Mouse (Mus musculus): ENCODE measurements at regions not wholly inside any gene's neighbourhood (a gene's known extent, or its start where the extent isn't known, plus 50 kb on each side); places are given as distances from the start of the nearest gene placed in this dataset.
A peak's percentile ranks its signal among the peaks of the same experiment; 100 is the strongest.
"Not testable (repeated sequence)": the region's sequence is repeated elsewhere in the genome, so short reads cannot be mapped to it uniquely, and the experiment has no call there.

DNA sequence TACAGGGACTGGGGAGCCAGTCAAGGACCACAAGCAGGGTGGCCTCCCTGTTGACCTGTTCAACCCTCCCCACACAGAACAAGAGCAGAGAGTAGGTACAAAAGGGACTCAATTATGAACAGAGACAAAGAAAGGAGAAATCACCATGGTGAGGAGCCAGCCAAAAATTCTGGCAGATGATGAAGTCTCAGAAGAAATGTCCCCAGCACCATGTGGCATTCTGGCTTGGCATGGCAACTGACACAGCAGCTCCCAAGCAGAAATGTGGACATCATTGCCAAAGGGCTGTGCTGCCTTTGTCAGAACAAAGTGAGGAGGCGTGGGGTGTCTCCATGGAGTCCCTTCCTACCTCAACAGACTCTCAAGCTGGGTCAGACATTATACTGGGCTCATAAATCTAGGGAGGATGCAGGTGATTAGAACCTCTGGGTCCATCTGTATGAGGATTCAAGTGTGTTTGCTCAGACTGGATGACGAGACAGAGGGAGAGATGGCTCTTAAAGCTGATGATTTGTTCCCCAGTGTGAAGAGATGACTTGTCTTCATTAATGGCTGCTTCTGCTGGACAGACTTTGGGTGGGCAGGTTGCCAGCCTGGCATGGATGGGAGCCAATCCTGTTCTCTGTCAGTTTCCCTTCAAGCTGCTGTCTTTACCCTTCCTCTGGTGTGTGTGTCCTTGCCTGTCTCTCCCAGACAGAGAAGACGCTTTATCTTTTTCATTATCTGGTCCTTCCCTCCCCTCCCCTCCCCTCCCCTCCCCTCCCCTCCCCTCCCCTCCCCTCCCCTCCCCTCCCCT is 120.5 kb upstream of the Fhl2 start:
- peak; percentile 47 to 61 for DNase-seq (ENCODE audit: low spot score in 2 of 2)
- TF ChIP-seq CTCF (conservative IDR thresholded peaks at IDR 0.05) = no peak
- H3K4me3 ChIP-seq = no peak overlapping the region
- peak overlapping the region; percentile 57 for H3K27ac ChIP-seq

DNA sequence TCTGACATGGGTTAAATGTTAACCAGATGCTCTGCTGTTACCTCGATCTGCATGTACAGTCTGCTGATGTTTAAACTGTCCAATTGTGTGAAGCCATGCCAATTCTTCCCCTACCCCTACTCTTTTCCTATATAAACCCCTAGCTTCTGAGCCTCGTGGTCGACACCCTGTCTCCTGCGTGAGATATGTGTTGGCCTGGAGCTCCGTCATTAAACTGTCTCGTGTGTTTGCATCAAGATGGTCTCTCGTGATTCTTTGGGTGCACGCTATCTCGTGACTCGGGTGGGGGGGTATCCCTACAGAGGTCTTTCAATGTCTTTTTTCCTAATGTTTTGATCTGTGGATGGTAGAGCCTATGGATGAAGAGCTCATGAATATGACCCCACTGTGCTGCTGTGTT is 110.9 kb upstream of the Nck2 start:
- H3K4me3 ChIP-seq; H3K27ac ChIP-seq; DNase-seq (ENCODE audit: low spot score in 2 of 2): not testable (repeated sequence)

DNA sequence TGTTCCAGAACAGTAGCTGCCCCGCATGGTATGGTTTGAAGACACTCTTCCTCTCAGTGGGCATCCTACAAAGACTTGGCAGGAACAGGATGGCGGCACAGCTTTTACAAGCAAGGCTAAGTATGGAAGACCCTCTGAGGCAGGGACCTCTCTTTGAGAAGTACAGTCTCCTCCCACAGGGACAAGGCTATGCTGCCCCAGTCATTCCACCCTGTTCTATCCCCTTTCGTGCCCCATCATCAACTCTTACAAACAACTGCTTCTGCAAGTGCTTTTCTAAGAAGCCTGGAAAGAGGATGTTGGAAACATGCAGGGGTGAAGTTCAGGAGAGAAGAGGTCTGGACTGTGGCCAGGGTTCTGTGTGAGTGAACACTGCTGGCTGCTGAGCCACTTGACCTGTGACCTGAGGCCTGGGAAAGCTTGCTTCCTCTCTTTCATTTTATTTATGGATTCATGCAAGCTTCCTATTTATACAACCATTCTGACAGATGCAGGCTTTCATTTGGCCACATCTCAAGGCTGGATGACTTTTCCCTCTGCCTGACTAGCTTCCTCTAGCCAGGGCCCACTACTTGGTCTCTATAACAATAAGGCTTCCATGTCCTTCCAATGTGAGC is 107.1 kb upstream of the Nck2 start:
- DNase-seq (ENCODE audit: low spot score in 2 of 2) = no peak
- TF ChIP-seq CTCF (conservative IDR thresholded peaks at IDR 0.05) = no peak
- no peak overlapping the region for H3K27ac ChIP-seq
- H3K4me3 ChIP-seq = no peak overlapping the region

- DNase-seq (ENCODE audit: low spot score in 2 of 2) = no peak
- TF ChIP-seq CTCF (conservative IDR thresholded peaks at IDR 0.05) = no peak
These were observed 106.1 kb upstream of the Nck2 start for GRCm38 (mm10) chr1:43338096-43338915.

DNA sequence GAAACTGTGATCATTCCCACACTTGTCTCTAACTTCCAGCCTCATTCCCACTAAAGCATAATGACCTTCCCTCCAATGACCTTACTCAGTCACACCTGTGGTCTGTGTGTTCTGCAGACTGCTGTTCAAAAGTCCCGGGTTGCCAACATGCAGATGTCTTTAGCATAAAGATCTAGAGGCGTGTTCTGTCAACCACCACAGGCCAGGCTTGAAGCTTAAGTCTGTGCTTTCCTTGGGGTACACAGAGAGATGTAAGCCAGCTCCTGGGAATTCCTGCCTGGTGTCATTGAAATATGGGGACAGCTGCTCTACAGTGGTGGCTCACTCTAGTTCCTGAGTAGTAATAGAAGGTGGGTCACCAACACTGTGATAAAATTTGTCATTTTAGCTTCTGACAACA is 101.5 kb upstream of the Nck2 start:
- no peak for TF ChIP-seq CTCF (conservative IDR thresholded peaks at IDR 0.05)
- DNase-seq (ENCODE audit: low spot score in 2 of 2) = no peak

More at GRCm38 (mm10) chr1:43338096-43338915, 106.1 kb upstream of the Nck2 start:
- H3K4me3 ChIP-seq = no peak overlapping the region
- H3K27ac ChIP-seq = no peak overlapping the region

DNA sequence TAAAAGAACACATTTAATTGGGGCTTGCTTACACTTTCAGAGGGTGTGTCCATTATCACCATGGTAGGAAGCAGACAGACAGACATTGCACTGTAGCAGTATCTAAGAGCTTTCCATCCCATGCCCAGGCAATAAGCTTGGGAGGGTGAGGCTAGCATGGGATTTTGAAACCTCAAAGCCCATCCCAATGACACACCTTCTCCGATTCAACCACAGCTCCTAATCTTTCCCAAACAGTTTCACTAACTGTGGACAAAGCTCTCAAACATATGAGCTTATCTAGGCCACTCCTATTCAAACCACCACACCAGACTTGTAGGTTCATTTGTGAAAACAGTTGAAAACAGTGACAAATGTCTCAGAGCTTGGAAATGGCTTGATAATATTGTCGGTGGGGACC is 101.0 kb upstream of the Nck2 start:
- DNase-seq (ENCODE audit: low spot score in 2 of 2) = no peak
- TF ChIP-seq CTCF (conservative IDR thresholded peaks at IDR 0.05) = no peak
- H3K4me3 ChIP-seq = no peak overlapping the region
- no peak overlapping the region for H3K27ac ChIP-seq

More for the DNA sequence above, 101.5 kb upstream of the Nck2 start:
- no peak overlapping the region for H3K4me3 ChIP-seq
- no peak overlapping the region for H3K27ac ChIP-seq

GRCm38 (mm10) chr1:43344001-43344400 is 100.4 kb upstream of the Nck2 start:
- no peak for DNase-seq (ENCODE audit: low spot score in 2 of 2)
- Histone ChIP-seq H3K4me3 (no peak overlapping the region), H3K27ac (no peak overlapping the region)
- no peak for TF ChIP-seq CTCF (conservative IDR thresholded peaks at IDR 0.05)

GRCm38 (mm10) chr1:43347152-43347551 is 97.2 kb upstream of the Nck2 start:
- TF ChIP-seq CTCF (conservative IDR thresholded peaks at IDR 0.05) = no peak
- DNase-seq (ENCODE audit: low spot score in 2 of 2) = no peak
- no peak overlapping the region for H3K27ac ChIP-seq
- no peak overlapping the region for H3K4me3 ChIP-seq

DNA sequence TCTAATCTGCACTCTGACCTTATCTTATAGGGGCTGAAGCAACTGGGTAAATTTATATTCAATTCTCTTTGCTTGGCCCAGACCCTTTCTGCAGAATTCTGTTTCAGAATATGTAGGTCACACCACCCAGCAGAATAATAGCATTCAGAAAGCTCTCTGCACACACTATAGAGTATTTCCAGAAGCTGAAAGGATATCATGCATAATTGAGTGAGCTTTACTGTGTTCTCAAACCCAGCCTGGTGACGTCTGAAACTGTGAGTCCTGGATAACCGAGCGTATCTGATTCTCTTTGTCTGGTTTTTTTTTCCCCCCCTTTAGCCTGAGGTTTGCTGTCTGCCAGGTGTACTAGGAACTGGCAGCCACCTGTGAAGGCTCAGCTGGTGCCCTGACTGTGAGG is 94.4 kb upstream of the Nck2 start:
- DNase-seq (ENCODE audit: low spot score in 2 of 2) = no peak
- no peak overlapping the region for H3K4me3 ChIP-seq
- TF ChIP-seq CTCF (conservative IDR thresholded peaks at IDR 0.05) = no peak

GRCm38 (mm10) chr1:43358191-43358590 is 86.2 kb upstream of the Nck2 start:
- Histone ChIP-seq H3K27ac (0 out of 2 replicates have a peak overlapping the region, but pooled peaks have one; percentile 20), H3K4me3 (no peak overlapping the region)
- no peak for TF ChIP-seq CTCF (conservative IDR thresholded peaks at IDR 0.05)
- DNase-seq (ENCODE audit: low spot score in 2 of 2) = peak; percentile 25 to 47

More for the DNA sequence above, 94.4 kb upstream of the Nck2 start:
- no peak overlapping the region for H3K27ac ChIP-seq

- no peak for TF ChIP-seq CTCF (conservative IDR thresholded peaks at IDR 0.05)
- no peak for DNase-seq (ENCODE audit: low spot score in 2 of 2)
- Histone ChIP-seq H3K27ac (no peak overlapping the region), H3K4me3 (no peak overlapping the region)
These were observed 84.7 kb upstream of the Nck2 start for GRCm38 (mm10) chr1:43359662-43360061.

DNA sequence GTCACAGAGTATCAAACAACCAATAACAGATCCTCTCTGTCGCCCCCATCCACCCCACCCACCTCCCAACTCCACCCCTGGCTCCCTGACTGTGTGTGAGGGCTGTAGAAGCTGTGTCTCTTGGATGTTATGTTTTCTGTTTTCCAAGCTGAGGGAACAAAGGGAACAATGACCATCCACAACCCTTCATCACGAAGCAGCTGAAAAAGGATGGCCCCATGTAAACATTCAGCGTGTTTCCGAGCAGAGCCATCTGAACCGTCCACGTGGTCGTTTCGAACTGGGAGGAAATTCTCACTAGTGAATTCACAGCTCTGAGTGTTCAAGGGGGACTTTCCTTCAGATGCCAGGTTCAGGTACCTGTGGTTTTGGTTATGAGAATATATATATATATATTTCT is 84.1 kb upstream of the Nck2 start:
- Histone ChIP-seq H3K4me3 (no peak overlapping the region), H3K27ac (no peak overlapping the region)
- DNase-seq (ENCODE audit: low spot score in 2 of 2) = no peak
- no peak for TF ChIP-seq CTCF (conservative IDR thresholded peaks at IDR 0.05)

DNA sequence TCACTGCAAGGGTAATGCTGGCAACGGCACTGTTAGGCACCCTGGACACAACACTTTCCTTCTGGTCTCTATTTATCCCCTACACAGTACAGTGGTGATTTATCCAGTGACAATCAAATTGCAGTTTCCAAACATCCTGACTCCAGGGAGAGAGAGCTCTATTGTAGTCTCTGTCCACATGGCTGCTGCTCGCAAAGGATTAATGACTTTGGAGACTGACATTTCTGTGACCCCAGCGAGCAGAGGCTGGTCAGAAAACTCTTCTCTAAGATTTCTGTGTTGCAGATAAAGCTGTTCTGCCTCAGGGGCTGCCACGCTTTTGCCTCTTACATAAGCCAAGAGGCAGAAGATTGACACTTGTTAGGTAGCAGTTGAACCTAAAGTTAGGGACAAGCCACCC is 83.6 kb upstream of the Nck2 start:
- no peak overlapping the region for H3K4me3 ChIP-seq
- no peak overlapping the region for H3K27ac ChIP-seq
- no peak for TF ChIP-seq CTCF (conservative IDR thresholded peaks at IDR 0.05)
- DNase-seq (ENCODE audit: low spot score in 2 of 2) = no peak

Measured in layer of hippocampus, adult 2 months (tissue).